Mouse (Mus musculus) liver, embryonic 16.5 days (tissue): ENCODE data around the gene Ltb. TPM values are rescaled to one million over a fixed set of nuclear protein-coding genes. Genes with fewer than 3 reads are reported as not detected.
"Not testable (repeated sequence)": the region's sequence is repeated elsewhere in the genome, so short reads cannot be mapped to it uniquely, and the experiment has no call there.

Experiments
- ATAC-seq: fragments of 200-750 bp; cut with Nextera tagmentation; 2 replicates; pipeline ENCODE4 v1.8.0; 2017; ENCODE audit warnings: low read depth, mild to moderate bottlenecking, moderate number of reproducible peaks, moderate library complexity
- H3K27ac ChIP-seq: fragments of 300-500 bp; sonication (generic); 2 replicates; pipeline ENCODE4 v1.5.1; 2014; ENCODE audit warnings: mild to moderate bottlenecking, low read length
- H3K27me3 ChIP-seq: fragments of 300-500 bp; sonication (generic); 2 replicates; pipeline ENCODE4 v1.6.1; 2014; ENCODE audit warnings: low read depth, low read length, mixed read lengths; ENCODE audit not compliant: control insufficient read depth, insufficient read depth
- H3K36me3 ChIP-seq: fragments of 300-500 bp; sonication (generic); 2 replicates; pipeline ENCODE4 v1.6.1; 2014; ENCODE audit warnings: mild to moderate bottlenecking; ENCODE audit not compliant: control insufficient read depth, insufficient read depth
- H3K4me1 ChIP-seq: fragments of 300-500 bp; sonication (generic); 2 replicates; pipeline ENCODE4 v1.6.1; 2014; ENCODE audit warnings: low read depth, low read length, mixed read lengths; ENCODE audit not compliant: control insufficient read depth
- H3K4me2 ChIP-seq: fragments of 300-500 bp; sonication (generic); 2 replicates; pipeline ENCODE4 v1.6.1; 2014; ENCODE audit warnings: low read depth, low read length, mixed read lengths
- H3K4me3 ChIP-seq: fragments of 300-500 bp; sonication (generic); 2 replicates; pipeline ENCODE4 v1.5.1; 2014; ENCODE audit warnings: low read depth, mild to moderate bottlenecking, low read length
- H3K9ac ChIP-seq: fragments of 300-500 bp; sonication (generic); 2 replicates; pipeline ENCODE4 v1.6.1; 2014; ENCODE audit warnings: low read depth, low read length
- H3K9me3 ChIP-seq: fragments of 300-500 bp; sonication (generic); replicated peaks from 2 replicates; pipeline ENCODE4 v1.6.1; 2016; ENCODE audit warnings: low read length; ENCODE audit not compliant: control insufficient read depth
- WGBS: fragments of 180-500 bp; shearing (Covaris S2); extraction: QIAGEN DNeasy Blood & Tissue Kit; methylation state at CpG from one replicate; pipeline ENCODE4 v1.1.7; 2014; ENCODE audit not compliant: insufficient replicate concordance; 5-methylcytosine and 5-hydroxymethylcytosine counted together
- polyA plus RNA-seq: library from polyadenylated mRNA; unstranded; fragments of >200 nt; fragmentation: Nextera tagmentation; extraction: Ambion mirVana; gene quantifications from 2 replicates; pipeline ENCODE4 v1.2.1, GENCODE M21; 2015

The Ltb gene
- polyA plus RNA-seq, 1 experiment from 2014 or later: 2.4 TPM

GRCm38 (mm10) chr17:35222299-35222698 is 28.1 kb downstream of the Ltb start:
- 43% methylated on average over 6 of the region's 6 CpGs for WGBS
- Histone ChIP-seq H3K27me3 (no peaks in the 10 kb centered on the region), H3K36me3 (peaks cover 3% of the 10 kb centered on the region; the same call in 1 of the 2 replicates), H3K27ac (peak overlapping the region; percentile 35; the same call in 1 of the 2 replicates), H3K4me3 (no peak overlapping the region), H3K9ac (no peak overlapping the region), H3K9me3 (no peaks in the 10 kb centered on the region), H3K4me2 (no peak overlapping the region), H3K4me1 (peaks cover 8% of the 10 kb centered on the region; the same call in 1 of the 2 replicates)
- 0 out of 2 replicates have a peak, but pooled peaks have one; percentile 20 for ATAC-seq

GRCm38 (mm10) chr17:35224641-35225040 is 30.4 kb downstream of the Ltb start:
- no peak overlapping the region for H3K9ac ChIP-seq
- ATAC-seq: no peak
- 76% methylated on average over 4 of the region's 4 CpGs for WGBS
- H3K4me2 ChIP-seq: no peak overlapping the region
- no peaks in the 10 kb centered on the region for H3K27me3 ChIP-seq
- no peak overlapping the region for H3K27ac ChIP-seq
- H3K36me3 ChIP-seq: peaks cover 6% of the 10 kb centered on the region
- H3K4me1 ChIP-seq: peaks cover 5% of the 10 kb centered on the region; the same call in 1 of the 2 replicates
- no peaks in the 10 kb centered on the region for H3K9me3 ChIP-seq
- H3K4me3 ChIP-seq: no peak overlapping the region

GRCm38 (mm10) chr17:35225456-35225855 is 31.2 kb downstream of the Ltb start:
- no peak overlapping the region for H3K4me3 ChIP-seq
- H3K4me2 ChIP-seq: no peak overlapping the region
- no peaks in the 10 kb centered on the region for H3K9me3 ChIP-seq
- no peak for ATAC-seq
- peaks cover 7% of the 10 kb centered on the region for H3K36me3 ChIP-seq
- no peak overlapping the region for H3K27ac ChIP-seq
- peaks cover 2% of the 10 kb centered on the region; the same call in 1 of the 2 replicates for H3K4me1 ChIP-seq
- WGBS: 89% methylated on average over 5 of the region's 5 CpGs
- no peaks in the 10 kb centered on the region for H3K27me3 ChIP-seq
- H3K9ac ChIP-seq: no peak overlapping the region

- Histone ChIP-seq H3K9ac (no peak overlapping the region), H3K27ac (no peak overlapping the region), H3K36me3 (peaks cover 10% of the 10 kb centered on the region), H3K4me3 (no peak overlapping the region), H3K4me2 (no peak overlapping the region), H3K9me3 (no peaks in the 10 kb centered on the region), H3K4me1 (no peaks in the 10 kb centered on the region; the same call in none of the 2 replicates), H3K27me3 (no peaks in the 10 kb centered on the region)
- no peak for ATAC-seq
- WGBS: 70% methylated on average over 14 of the region's 14 CpGs
Observed at GRCm38 (mm10) chr17:35226561-35227046, 32.4 kb downstream of the Ltb start.

GRCm38 (mm10) chr17:35231022-35231421 is 36.8 kb downstream of the Ltb start:
- peak overlapping the region; percentile 31; the same call in 1 of the 2 replicates for H3K27ac ChIP-seq
- no peaks in the 10 kb centered on the region for H3K27me3 ChIP-seq
- 73% methylated on average over 10 of the region's 10 CpGs for WGBS
- no peak for ATAC-seq
- H3K9me3 ChIP-seq: no peaks in the 10 kb centered on the region
- H3K9ac ChIP-seq: no peak overlapping the region
- H3K4me3 ChIP-seq: no peak overlapping the region
- H3K36me3 ChIP-seq: peaks cover 10% of the 10 kb centered on the region
- H3K4me1 ChIP-seq: peaks cover 22% of the 10 kb centered on the region
- no peak overlapping the region for H3K4me2 ChIP-seq

GRCm38 (mm10) chr17:35232043-35232442 is 37.8 kb downstream of the Ltb start:
- Histone ChIP-seq H3K4me2 (peak overlapping the region; percentile 45), H3K4me1 (peaks cover 27% of the 10 kb centered on the region), H3K9ac (no peak overlapping the region), H3K27me3 (no peaks in the 10 kb centered on the region), H3K4me3 (peak overlapping the region; percentile 9; the same call in 1 of the 2 replicates), H3K9me3 (no peaks in the 10 kb centered on the region), H3K36me3 (peaks cover 10% of the 10 kb centered on the region), H3K27ac (peak overlapping the region; percentile 53)
- WGBS: 9% methylated on average over 12 of the region's 12 CpGs
- ATAC-seq: no peak

- Histone ChIP-seq H3K9me3 (no peaks in the 10 kb centered on the region), H3K4me1 (peaks cover 27% of the 10 kb centered on the region), H3K36me3 (peaks cover 10% of the 10 kb centered on the region), H3K27me3 (no peaks in the 10 kb centered on the region), H3K4me2 (peak overlapping the region; percentile 45), H3K27ac (peak overlapping the region; percentile 53), H3K9ac (peak overlapping the region; percentile 11), H3K4me3 (peak overlapping the region; percentile 9; the same call in 1 of the 2 replicates)
- ATAC-seq: no peak
- WGBS: 56% methylated on average over 5 of the region's 5 CpGs
Observed at GRCm38 (mm10) chr17:35232659-35233058, 38.4 kb downstream of the Ltb start.

- Histone ChIP-seq H3K36me3 (peaks cover 10% of the 10 kb centered on the region), H3K4me3 (peak within 1 kb of the TSS; percentile 75), H3K4me1 (peaks cover 27% of the 10 kb centered on the region), H3K4me2 (peak within 1 kb of the TSS; percentile 90), H3K9ac (peak within 1 kb of the TSS; percentile 84), H3K27me3 (no peaks in the 10 kb centered on the region), H3K27ac (peak within 1 kb of the TSS; percentile 96), H3K9me3 (no peaks in the 10 kb centered on the region)
- 63% methylated on average over 18 of the region's 18 CpGs for WGBS
- no peak for ATAC-seq
Observed at GRCm38 (mm10) chr17:35233114-35233980, 39.1 kb downstream of the Ltb start, which contains the start of gene Atp6v1g2. TSS of gene Atp6v1g2 (plus strand) at chr17:35233660.

- not testable (repeated sequence) for H3K27ac ChIP-seq, H3K9me3 ChIP-seq, H3K36me3 ChIP-seq, ATAC-seq, H3K9ac ChIP-seq, H3K27me3 ChIP-seq
- Histone ChIP-seq H3K4me2 (peak overlapping the region; percentile 90), H3K4me1 (peaks cover 27% of the 10 kb centered on the region), H3K4me3 (peak overlapping the region; percentile 75)
- 64% methylated on average over 7 of the region's 7 CpGs for WGBS
Observed at GRCm38 (mm10) chr17:35234090-35234489, 39.9 kb downstream of the Ltb start.
